Mouse (Mus musculus): ENCODE results near the gene Slc22a17. TPM values are rescaled to one million over a fixed set of nuclear protein-coding genes. Genes with fewer than 3 reads are reported as not detected.

Gene Slc22a17
- polyA plus RNA-seq (2014; fragmentation: Illumina TruSeq; extraction: RNeasy Lipid Tissue Mini Kit (QIAGEN cat#74804); ENCODE audit: low read depth, low replicate concordance) = 7.5 TPM

DNA sequence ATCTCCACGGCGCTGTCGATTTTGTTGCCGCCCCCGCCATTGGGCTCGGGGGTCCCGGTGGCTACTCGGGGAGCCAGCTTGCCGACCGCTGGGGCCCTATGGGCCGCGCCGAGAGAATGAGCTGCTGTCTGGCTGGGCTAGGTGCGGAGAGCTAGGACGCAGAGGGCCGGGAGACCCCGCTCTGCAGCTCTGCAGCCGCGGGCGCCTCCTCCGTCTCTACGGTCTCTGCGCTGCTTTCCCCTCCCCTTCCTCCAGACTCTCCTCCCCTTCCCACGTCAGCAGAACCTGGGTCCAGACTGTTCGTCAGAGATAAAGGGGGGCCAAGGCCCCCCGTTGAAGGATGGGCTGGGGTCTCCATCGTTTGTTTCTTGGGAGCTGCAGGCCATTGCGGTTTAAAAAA, at the start of gene Slc22a17:
Gene Slc22a17 (minus strand): TSS at position 247 of the 400 bp plus-strand sequence.

GRCm38 (mm10) chr14:54935904-54936830, 23.2 kb upstream of the Slc22a17 start, which contains the start of gene Cmtm5:
Gene Cmtm5 (plus strand): TSS chr14:54936261.

DNA sequence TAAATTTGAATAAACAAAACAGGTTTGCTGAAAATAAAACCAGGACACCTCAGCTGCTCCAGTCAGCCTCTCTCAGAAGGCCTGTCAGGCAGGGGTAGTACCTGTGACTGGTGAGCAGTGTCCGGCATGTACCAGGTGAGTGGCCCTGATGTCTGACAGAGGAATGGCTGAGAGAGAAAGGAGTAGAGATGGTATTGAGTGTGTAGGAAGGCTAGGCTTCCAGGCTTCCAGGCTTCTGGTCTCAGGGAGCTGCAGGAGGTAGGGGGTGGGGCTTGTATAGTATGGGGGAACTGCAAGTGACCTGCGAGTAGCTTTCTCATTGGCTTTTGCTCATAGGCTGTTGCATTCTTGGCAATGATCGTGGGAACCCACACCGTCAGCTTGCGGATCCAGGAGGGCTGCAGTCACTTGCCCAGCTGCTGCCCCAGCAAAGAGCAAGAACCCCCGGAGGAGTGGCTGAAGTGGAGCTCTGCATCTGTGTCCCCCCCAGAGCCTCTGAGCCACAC, 19.8 kb upstream of the Slc22a17 start, which contains the start of gene Il25:
Gene Il25 (plus strand): TSS at position 51 of the 506 bp plus-strand sequence.

DNA sequence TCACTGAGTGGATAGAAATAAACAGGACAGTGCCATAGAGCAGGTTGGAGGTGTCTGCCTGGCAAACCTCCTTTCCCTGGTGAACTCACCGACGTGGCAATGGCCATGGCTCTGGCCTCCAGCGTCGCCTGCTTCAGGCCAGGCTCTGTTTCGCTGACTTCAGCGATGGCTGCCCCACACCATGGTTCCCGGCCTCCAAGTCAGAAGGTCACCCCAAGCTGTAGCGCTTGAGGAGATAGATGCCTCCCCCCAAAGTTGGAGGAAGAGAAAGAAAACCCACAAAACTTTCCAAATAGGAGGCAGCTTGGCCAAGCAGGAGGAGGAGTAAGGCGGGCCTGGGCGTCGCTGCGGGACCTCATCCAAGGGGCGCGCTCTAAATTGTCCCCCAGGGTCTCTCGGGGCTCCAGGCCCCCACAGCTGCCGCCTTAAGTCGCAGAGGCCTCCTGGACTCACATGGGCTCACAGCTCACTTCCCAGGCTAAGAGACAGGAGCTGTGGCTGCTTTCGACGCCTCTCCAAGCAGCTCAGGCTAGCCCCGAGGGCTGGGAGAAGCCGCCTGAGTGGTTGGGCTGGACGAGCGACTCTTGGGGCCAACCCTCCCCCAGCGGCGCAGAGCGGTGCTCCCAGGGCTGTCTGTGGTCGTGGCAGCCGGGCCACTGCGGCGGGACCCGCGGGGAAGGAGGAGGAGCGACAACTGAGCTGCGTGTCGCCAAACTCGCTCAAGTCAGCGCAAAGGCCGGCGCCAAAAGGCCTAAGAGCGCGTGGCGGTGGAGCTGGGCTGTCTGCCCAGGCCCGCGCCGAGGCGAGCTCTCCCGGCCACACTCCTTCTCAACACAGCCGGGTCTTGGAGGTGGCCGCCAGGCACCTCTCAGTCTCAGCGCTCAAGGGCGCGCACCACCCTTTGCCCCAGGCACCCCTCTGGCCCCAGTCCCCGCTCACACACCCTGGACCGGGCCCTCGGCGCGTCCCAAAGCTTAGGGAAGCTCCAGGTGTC, 12.7 kb upstream of the Slc22a17 start, which contains the start of gene Efs:
Gene Efs (minus strand): TSS at position 778 of the 994 bp plus-strand sequence.

DNA sequence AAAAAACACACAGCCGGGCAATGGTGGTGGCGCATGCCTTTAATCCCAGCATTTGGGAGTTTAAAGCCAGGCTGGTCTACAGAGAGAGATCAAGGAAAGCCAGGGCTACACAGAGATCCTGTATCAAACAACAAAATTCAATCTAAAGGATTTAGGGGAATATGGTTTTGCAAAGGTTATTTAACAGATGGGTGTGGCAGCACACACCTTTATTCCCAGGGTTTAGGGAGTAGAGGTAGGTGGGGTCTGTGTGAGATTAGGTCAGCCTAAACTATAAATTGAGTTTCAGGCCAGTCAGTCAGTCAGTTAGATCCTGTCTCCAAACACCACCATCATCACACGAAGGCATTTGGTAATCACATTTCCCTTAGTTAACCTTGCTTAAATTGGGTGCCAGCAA, 20.7 kb downstream of the Slc22a17 start, which contains the start of gene Pabpn1:
Gene Pabpn1 (plus strand): TSS at position 301 of the 400 bp plus-strand sequence.

GRCm38 (mm10) chr14:54883154-54884021, 29.5 kb downstream of the Slc22a17 start, which contains the start of the genes Bcl2l2 and Gm20521:
Gene Bcl2l2 (plus strand): TSS chr14:54883377.
Gene Gm20521 (plus strand): TSS chr14:54883441.

DNA sequence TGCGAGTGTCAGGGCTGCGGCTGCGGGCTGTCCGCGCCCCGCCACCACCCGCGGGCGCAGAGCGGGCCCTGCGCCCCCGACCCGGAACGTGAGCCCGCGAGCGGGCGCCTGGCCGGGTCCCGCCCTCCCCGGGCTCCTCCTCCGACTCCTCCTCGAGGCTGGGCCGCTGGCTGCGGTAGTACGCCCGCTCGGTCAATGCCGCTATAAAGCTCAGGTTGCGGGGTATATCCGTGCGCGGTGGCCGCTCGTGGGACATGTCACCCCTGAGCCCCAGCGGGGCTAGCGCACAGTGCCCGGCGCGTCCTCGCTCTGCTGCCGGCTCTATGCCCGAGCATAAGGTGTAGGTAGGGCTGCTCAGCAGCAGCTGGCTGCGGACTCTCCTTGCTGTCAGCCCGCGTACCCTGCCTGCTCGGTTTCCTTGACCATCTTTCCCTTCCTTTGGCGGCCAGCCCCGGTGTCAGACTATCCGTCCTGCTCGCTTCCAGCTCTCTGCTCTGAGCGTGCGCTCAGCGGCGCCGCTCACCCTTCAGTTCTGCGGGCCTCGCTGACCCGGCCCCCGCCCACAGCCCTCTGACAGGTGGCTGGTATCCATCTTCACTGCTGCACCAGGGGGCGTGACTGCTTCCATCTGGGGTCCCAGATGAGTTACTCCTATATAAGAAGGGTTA, 35.8 kb downstream of the Slc22a17 start, which contains the start of gene Ppp1r3e:
Gene Ppp1r3e (minus strand): TSS at position 503 of the 668 bp plus-strand sequence.

GRCm38 (mm10) chr14:54870861-54871260, 42.1 kb downstream of the Slc22a17 start, which contains the start of gene Homez:
Gene Homez (minus strand): TSS chr14:54870961.

Other genes with a start within 250 kb of the Slc22a17 start
- 15.0 TPM for gene 1700123O20Rik, start 226.9 kb downstream of the Slc22a17 start, polyA plus RNA-seq (2014; fragmentation: Illumina TruSeq; extraction: RNeasy Lipid Tissue Mini Kit (QIAGEN cat#74804); ENCODE audit: low read depth, low replicate concordance)
- gene Acin1, start 226.2 kb downstream of the Slc22a17 start, polyA plus RNA-seq (2014; fragmentation: Illumina TruSeq; extraction: RNeasy Lipid Tissue Mini Kit (QIAGEN cat#74804); ENCODE audit: low read depth, low replicate concordance) = 103 TPM
- not detected for gene Gm29776, start 214.3 kb downstream of the Slc22a17 start, polyA plus RNA-seq (2014; fragmentation: Illumina TruSeq; extraction: RNeasy Lipid Tissue Mini Kit (QIAGEN cat#74804); ENCODE audit: low read depth, low replicate concordance)
- gene Cebpe, start 201.0 kb downstream of the Slc22a17 start, polyA plus RNA-seq (2014; fragmentation: Illumina TruSeq; extraction: RNeasy Lipid Tissue Mini Kit (QIAGEN cat#74804); ENCODE audit: low read depth, low replicate concordance) = not detected
- 2.3 TPM for gene Slc7a8, start 131.2 kb downstream of the Slc22a17 start, polyA plus RNA-seq (2014; fragmentation: Illumina TruSeq; extraction: RNeasy Lipid Tissue Mini Kit (QIAGEN cat#74804); ENCODE audit: low read depth, low replicate concordance)
- gene Rnf212b, start 99.0 kb downstream of the Slc22a17 start, polyA plus RNA-seq (2014; fragmentation: Illumina TruSeq; extraction: RNeasy Lipid Tissue Mini Kit (QIAGEN cat#74804); ENCODE audit: low read depth, low replicate concordance) = not detected
- gene Homez, start 42.2 kb downstream of the Slc22a17 start, polyA plus RNA-seq (2014; fragmentation: Illumina TruSeq; extraction: RNeasy Lipid Tissue Mini Kit (QIAGEN cat#74804); ENCODE audit: low read depth, low replicate concordance) = 4.2 TPM
- gene Ppp1r3e, start 35.6 kb downstream of the Slc22a17 start, polyA plus RNA-seq (2014; fragmentation: Illumina TruSeq; extraction: RNeasy Lipid Tissue Mini Kit (QIAGEN cat#74804); ENCODE audit: low read depth, low replicate concordance) = 6.7 TPM
- gene Bcl2l2, start 29.8 kb downstream of the Slc22a17 start, polyA plus RNA-seq (2014; fragmentation: Illumina TruSeq; extraction: RNeasy Lipid Tissue Mini Kit (QIAGEN cat#74804); ENCODE audit: low read depth, low replicate concordance) = 44.0 TPM
- not detected for gene Gm20521, start 29.7 kb downstream of the Slc22a17 start, polyA plus RNA-seq (2014; fragmentation: Illumina TruSeq; extraction: RNeasy Lipid Tissue Mini Kit (QIAGEN cat#74804); ENCODE audit: low read depth, low replicate concordance)
- 80.5 TPM for gene Pabpn1, start 20.6 kb downstream of the Slc22a17 start, polyA plus RNA-seq (2014; fragmentation: Illumina TruSeq; extraction: RNeasy Lipid Tissue Mini Kit (QIAGEN cat#74804); ENCODE audit: low read depth, low replicate concordance)
- 2.7 TPM for gene Efs, start 13.0 kb upstream of the Slc22a17 start, polyA plus RNA-seq (2014; fragmentation: Illumina TruSeq; extraction: RNeasy Lipid Tissue Mini Kit (QIAGEN cat#74804); ENCODE audit: low read depth, low replicate concordance)
- not detected for gene Il25, start 19.6 kb upstream of the Slc22a17 start, polyA plus RNA-seq (2014; fragmentation: Illumina TruSeq; extraction: RNeasy Lipid Tissue Mini Kit (QIAGEN cat#74804); ENCODE audit: low read depth, low replicate concordance)
- gene Cmtm5, start 23.1 kb upstream of the Slc22a17 start, polyA plus RNA-seq (2014; fragmentation: Illumina TruSeq; extraction: RNeasy Lipid Tissue Mini Kit (QIAGEN cat#74804); ENCODE audit: low read depth, low replicate concordance) = 1.1 TPM
- gene Myh6, start 53.8 kb upstream of the Slc22a17 start, polyA plus RNA-seq (2014; fragmentation: Illumina TruSeq; extraction: RNeasy Lipid Tissue Mini Kit (QIAGEN cat#74804); ENCODE audit: low read depth, low replicate concordance) = 19,749 TPM
- gene Gm17428, start 63.8 kb upstream of the Slc22a17 start, polyA plus RNA-seq (2014; fragmentation: Illumina TruSeq; extraction: RNeasy Lipid Tissue Mini Kit (QIAGEN cat#74804); ENCODE audit: low read depth, low replicate concordance) = not detected
- gene Myh7, start 81.5 kb upstream of the Slc22a17 start, polyA plus RNA-seq (2014; fragmentation: Illumina TruSeq; extraction: RNeasy Lipid Tissue Mini Kit (QIAGEN cat#74804); ENCODE audit: low read depth, low replicate concordance) = 68.0 TPM
- gene Ngdn, start 102.3 kb upstream of the Slc22a17 start, polyA plus RNA-seq (2014; fragmentation: Illumina TruSeq; extraction: RNeasy Lipid Tissue Mini Kit (QIAGEN cat#74804); ENCODE audit: low read depth, low replicate concordance) = 34.7 TPM
- 2.3 TPM for gene Zfhx2, start 179.2 kb upstream of the Slc22a17 start, polyA plus RNA-seq (2014; fragmentation: Illumina TruSeq; extraction: RNeasy Lipid Tissue Mini Kit (QIAGEN cat#74804); ENCODE audit: low read depth, low replicate concordance)
- 17.0 TPM for gene Thtpa, start 181.7 kb upstream of the Slc22a17 start, polyA plus RNA-seq (2014; fragmentation: Illumina TruSeq; extraction: RNeasy Lipid Tissue Mini Kit (QIAGEN cat#74804); ENCODE audit: low read depth, low replicate concordance)
- 8.4 TPM for gene Ap1g2, start 193.5 kb upstream of the Slc22a17 start, polyA plus RNA-seq (2014; fragmentation: Illumina TruSeq; extraction: RNeasy Lipid Tissue Mini Kit (QIAGEN cat#74804); ENCODE audit: low read depth, low replicate concordance)
- gene Jph4, start 203.8 kb upstream of the Slc22a17 start, polyA plus RNA-seq (2014; fragmentation: Illumina TruSeq; extraction: RNeasy Lipid Tissue Mini Kit (QIAGEN cat#74804); ENCODE audit: low read depth, low replicate concordance) = 0.16 TPM

All from heart, adult 10 weeks (tissue).